Mouse (Mus musculus) stomach, postnatal 0 days (tissue): Measurements from ENCODE around the gene Myo6. TPM values are rescaled to one million over a fixed set of nuclear protein-coding genes. Genes with fewer than 3 reads are reported as not detected.
A peak's percentile ranks its signal among the peaks of the same experiment; 100 is the strongest.

Experiments used
- ATAC-seq: fragments of 200-750 bp; cut with Nextera tagmentation; 2 replicates; pipeline ENCODE4 v1.8.0; 2017; ENCODE audit not compliant: low FRiP score, low TSS enrichment
- DNase-seq: peaks from one replicate; pipeline ENCODE4 v3.0.0-alpha.2; 2016; ENCODE audit warnings: low spot score
- H3K27ac ChIP-seq: fragments of 300-500 bp; sonication (generic); replicated peaks from 2 replicates; pipeline ENCODE4 v1.5.1; 2014; ENCODE audit warnings: mild to moderate bottlenecking, control low read depth
- H3K27me3 ChIP-seq: fragments of 300-500 bp; sonication (generic); 2 replicates; pipeline ENCODE4 v1.6.1; 2014; ENCODE audit warnings: low read length; ENCODE audit not compliant: control insufficient read depth, insufficient read depth
- H3K36me3 ChIP-seq: fragments of 300-500 bp; sonication (generic); 2 replicates; pipeline ENCODE4 v1.6.1; 2014; ENCODE audit warnings: low read length, mixed read lengths; ENCODE audit not compliant: control insufficient read depth, insufficient read depth
- H3K4me1 ChIP-seq: fragments of 300-500 bp; sonication (generic); replicated peaks from 2 replicates; pipeline ENCODE4 v1.6.1; 2014; ENCODE audit warnings: antibody characterized with exemption; ENCODE audit not compliant: control insufficient read depth, insufficient read depth
- H3K4me2 ChIP-seq: fragments of 300-500 bp; sonication (generic); replicated peaks from 2 replicates; pipeline ENCODE4 v1.6.1; 2014; ENCODE audit warnings: low read depth, mild to moderate bottlenecking, control low read depth, moderate library complexity
- H3K4me3 ChIP-seq: fragments of 300-500 bp; sonication (generic); 2 replicates; pipeline ENCODE4 v1.5.1; 2014; ENCODE audit warnings: low read depth, low read length, control low read depth
- H3K9ac ChIP-seq: fragments of 300-500 bp; sonication (generic); 2 replicates; pipeline ENCODE4 v1.6.1; 2014; ENCODE audit warnings: mild to moderate bottlenecking, low read length, control low read depth, mixed read lengths
- H3K9me3 ChIP-seq: fragments of 300-500 bp; sonication (generic); 2 replicates; pipeline ENCODE4 v1.6.1; 2016; ENCODE audit warnings: low read length; ENCODE audit not compliant: control insufficient read depth
- CTCF ChIP-seq: IDR thresholded peaks from 2 replicates; pipeline ENCODE4 v1.5.1; 2016; ENCODE audit warnings: antibody characterized with exemption, low read depth, mild to moderate bottlenecking, moderate library complexity
- EP300 ChIP-seq: optimal IDR thresholded peaks from 2 replicates; pipeline ENCODE3; 2016; ENCODE audit warnings: antibody characterized with exemption
- WGBS: fragments of 180-500 bp; shearing (Covaris S2); extraction: QIAGEN DNeasy Blood & Tissue Kit; methylation state at CpG from one replicate; pipeline ENCODE4 v1.1.7; 2014; 5-methylcytosine and 5-hydroxymethylcytosine counted together
- polyA plus RNA-seq: library from polyadenylated mRNA; unstranded; fragments of >200 nt; fragmentation: Nextera tagmentation; extraction: Ambion mirVana; gene quantifications from 2 replicates; pipeline ENCODE4 v1.2.1, GENCODE M21; 2015

Myo6 gene
- polyA plus RNA-seq, 1 experiment from 2014 or later: 31.8 TPM

GRCm38 (mm10) chr9:80166425-80166824 is 1.6 kb downstream of the Myo6 start:
- H3K27ac ChIP-seq: no peak overlapping the region
- peak overlapping the region; percentile 64 for H3K4me2 ChIP-seq
- whole genome bisulfite sequencing: 19% methylated on average over 6 of the region's 6 CpGs
- DNase-seq (no peak), ATAC-seq (no peak)
- H3K9me3 ChIP-seq: no peaks in the 10 kb centered on the region
- no peaks in the 10 kb centered on the region for H3K27me3 ChIP-seq
- H3K9ac ChIP-seq: no peak overlapping the region
- H3K4me1 ChIP-seq: no peaks in the 10 kb centered on the region
- TF ChIP-seq CTCF (no peak), EP300 (no peak)
- H3K36me3 ChIP-seq: no peaks in the 10 kb centered on the region
- peak overlapping the region; percentile 94 for H3K4me3 ChIP-seq

- no peaks in the 10 kb centered on the region for H3K36me3 ChIP-seq
- peak overlapping the region; percentile 94; the same call in 1 of the 2 replicates for H3K4me3 ChIP-seq
- no peaks in the 10 kb centered on the region for H3K27me3 ChIP-seq
- 38% methylated on average over 4 of the region's 4 CpGs for WGBS
- no peak for DNase-seq
- no peak for TF ChIP-seq CTCF
- no peak for TF ChIP-seq EP300
- H3K27ac ChIP-seq: 0 out of 2 replicates have a peak overlapping the region, but pooled peaks have one; percentile 31
- H3K4me2 ChIP-seq: peak overlapping the region; percentile 12
- no peak for ATAC-seq
- H3K4me1 ChIP-seq: no peaks in the 10 kb centered on the region
- no peak overlapping the region for H3K9ac ChIP-seq
- no peaks in the 10 kb centered on the region for H3K9me3 ChIP-seq
Measured at GRCm38 (mm10) chr9:80167089-80167488, 2.3 kb downstream of the Myo6 start.

GRCm38 (mm10) chr9:80169551-80169950 is 4.7 kb downstream of the Myo6 start:
- ATAC-seq (no peak), DNase-seq (no peak)
- Histone ChIP-seq H3K9me3 (no peaks in the 10 kb centered on the region), H3K27me3 (no peaks in the 10 kb centered on the region), H3K4me3 (no peak overlapping the region), H3K9ac (no peak overlapping the region), H3K36me3 (no peaks in the 10 kb centered on the region), H3K4me2 (no peak overlapping the region), H3K27ac (no peak overlapping the region), H3K4me1 (no peaks in the 10 kb centered on the region)
- TF ChIP-seq CTCF (no peak), EP300 (no peak)
- 86% methylated on average over 9 of the region's 9 CpGs for WGBS

GRCm38 (mm10) chr9:80171241-80171640 is 6.4 kb downstream of the Myo6 start:
- Histone ChIP-seq H3K9ac (no peak overlapping the region), H3K9me3 (no peaks in the 10 kb centered on the region), H3K4me2 (no peak overlapping the region), H3K4me3 (no peak overlapping the region), H3K4me1 (no peaks in the 10 kb centered on the region), H3K36me3 (no peaks in the 10 kb centered on the region), H3K27me3 (no peaks in the 10 kb centered on the region), H3K27ac (no peak overlapping the region)
- TF ChIP-seq EP300 (no peak), CTCF (no peak)
- ATAC-seq: no peak
- DNase-seq: no peak

- Histone ChIP-seq H3K4me1 (no peaks in the 10 kb centered on the region), H3K4me3 (no peak overlapping the region), H3K36me3 (no peaks in the 10 kb centered on the region), H3K27me3 (no peaks in the 10 kb centered on the region), H3K9me3 (no peaks in the 10 kb centered on the region), H3K9ac (no peak overlapping the region), H3K4me2 (no peak overlapping the region), H3K27ac (peak overlapping the region; percentile 25; the same call in 1 of the 2 replicates)
- TF ChIP-seq CTCF (no peak), EP300 (no peak)
- 63% methylated on average over 8 of the region's 8 CpGs for WGBS
- DNase-seq (no peak), ATAC-seq (no peak)
Measured at GRCm38 (mm10) chr9:80172396-80173222, 7.8 kb downstream of the Myo6 start.

- Histone ChIP-seq H3K4me1 (no peaks in the 10 kb centered on the region), H3K9me3 (no peaks in the 10 kb centered on the region), H3K4me3 (no peak overlapping the region), H3K27ac (no peak overlapping the region), H3K36me3 (no peaks in the 10 kb centered on the region), H3K27me3 (no peaks in the 10 kb centered on the region), H3K9ac (peak overlapping the region; percentile 35; the same call in 1 of the 2 replicates), H3K4me2 (no peak overlapping the region)
- TF ChIP-seq EP300 (no peak), CTCF (no peak)
- no peak for DNase-seq
- no peak for ATAC-seq
- 56% methylated on average over 9 of the region's 9 CpGs for WGBS
Measured at GRCm38 (mm10) chr9:80173629-80174028, 8.8 kb downstream of the Myo6 start.
